Mouse (Mus musculus): ENCODE results near the gene Il24. TPM values are rescaled to one million over a fixed set of nuclear protein-coding genes. Genes with fewer than 3 reads are reported as not detected.
A peak's percentile ranks its signal among the peaks of the same experiment; 100 is the strongest.

The Il24 gene
- polyA plus RNA-seq, 1 experiment from 2014 or later, result not detected

DNA sequence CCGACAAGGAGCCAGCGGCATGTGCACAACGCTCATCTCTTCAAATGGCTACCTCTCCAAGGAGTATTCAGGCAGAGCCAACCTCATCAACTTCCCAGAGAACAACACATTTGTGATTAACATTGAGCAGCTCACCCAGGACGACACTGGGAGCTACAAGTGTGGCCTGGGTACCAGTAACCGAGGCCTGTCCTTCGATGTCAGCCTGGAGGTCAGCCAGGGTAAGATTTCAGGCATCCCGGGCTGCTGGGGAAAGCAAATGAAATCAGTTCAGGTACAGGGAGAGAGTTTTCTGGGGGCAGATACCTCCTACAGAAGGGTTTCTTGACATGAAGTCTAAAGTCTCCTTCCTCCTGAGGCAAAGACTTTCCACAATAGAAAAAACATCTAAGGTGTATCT lies 45.6 kb downstream of the Il24 start:
- H3K4me3 ChIP-seq (ENCODE audit: low read depth, low read length), result no peak overlapping the region
- no peaks in the 10 kb centered on the region for H3K27me3 ChIP-seq (replicated peaks; ENCODE audit: control insufficient read depth, insufficient read depth, low read length)
- H3K27ac ChIP-seq (replicated peaks; ENCODE audit: low read depth, low read length), result no peak overlapping the region
- H3K4me1 ChIP-seq (ENCODE audit: control insufficient read depth, insufficient read depth, low read length), result no peaks in the 10 kb centered on the region
- H3K9ac ChIP-seq (ENCODE audit: low read depth, low read length), result no peak overlapping the region
- DNase-seq (ENCODE audit: low spot score) (no peak), ATAC-seq (ENCODE audit: low read depth) (no peak)
- no peaks in the 10 kb centered on the region for H3K36me3 ChIP-seq (ENCODE audit: control insufficient read depth, insufficient read depth, low read length)
- H3K9me3 ChIP-seq (ENCODE audit: control insufficient read depth, low read length), result no peaks in the 10 kb centered on the region
- no peak overlapping the region for H3K4me2 ChIP-seq (ENCODE audit: low read depth, low read length)
- 85% methylated on average over 7 of the region's 7 CpGs for WGBS

GRCm38 (mm10) chr1:130840599-130841379 lies 46.5 kb downstream of the Il24 start:
- no peaks in the 10 kb centered on the region for H3K9me3 ChIP-seq (ENCODE audit: control insufficient read depth, low read length)
- ATAC-seq (ENCODE audit: low read depth) (no peak), DNase-seq (ENCODE audit: low spot score) (no peak)
- H3K36me3 ChIP-seq (ENCODE audit: control insufficient read depth, insufficient read depth, low read length), result no peaks in the 10 kb centered on the region
- WGBS, result 70% methylated on average over 8 of the region's 8 CpGs
- no peak overlapping the region for H3K27ac ChIP-seq (replicated peaks; ENCODE audit: low read depth, low read length)
- H3K27me3 ChIP-seq (replicated peaks; ENCODE audit: control insufficient read depth, insufficient read depth, low read length), result no peaks in the 10 kb centered on the region
- H3K4me2 ChIP-seq (ENCODE audit: low read depth, low read length), result no peak overlapping the region
- no peaks in the 10 kb centered on the region for H3K4me1 ChIP-seq (ENCODE audit: control insufficient read depth, insufficient read depth, low read length)
- H3K9ac ChIP-seq (ENCODE audit: low read depth, low read length), result no peak overlapping the region
- no peak overlapping the region for H3K4me3 ChIP-seq (ENCODE audit: low read depth, low read length)

GRCm38 (mm10) chr1:130838288-130838687 lies 49.0 kb downstream of the Il24 start:
- ATAC-seq (ENCODE audit: low read depth), result no peak
- H3K27ac ChIP-seq (replicated peaks; ENCODE audit: low read depth, low read length), result no peak overlapping the region
- H3K4me3 ChIP-seq (ENCODE audit: low read depth, low read length), result no peak overlapping the region
- H3K27me3 ChIP-seq (replicated peaks; ENCODE audit: control insufficient read depth, insufficient read depth, low read length), result no peaks in the 10 kb centered on the region
- DNase-seq (ENCODE audit: low spot score), result peak; percentile 17
- no peaks in the 10 kb centered on the region for H3K36me3 ChIP-seq (ENCODE audit: control insufficient read depth, insufficient read depth, low read length)
- no peak overlapping the region for H3K4me2 ChIP-seq (ENCODE audit: low read depth, low read length)
- no peaks in the 10 kb centered on the region for H3K9me3 ChIP-seq (ENCODE audit: control insufficient read depth, low read length)
- no peaks in the 10 kb centered on the region for H3K4me1 ChIP-seq (ENCODE audit: control insufficient read depth, insufficient read depth, low read length)
- H3K9ac ChIP-seq (ENCODE audit: low read depth, low read length), result no peak overlapping the region
- WGBS, result 46% methylated on average over 6 of the region's 6 CpGs

GRCm38 (mm10) chr1:130835161-130835936 lies 51.9 kb downstream of the Il24 start:
- no peaks in the 10 kb centered on the region for H3K4me1 ChIP-seq (ENCODE audit: control insufficient read depth, insufficient read depth, low read length)
- H3K27ac ChIP-seq (replicated peaks; ENCODE audit: low read depth, low read length), result no peak overlapping the region
- ATAC-seq (ENCODE audit: low read depth) (no peak), DNase-seq (ENCODE audit: low spot score) (no peak)
- H3K4me3 ChIP-seq (ENCODE audit: low read depth, low read length), result no peak overlapping the region
- no peak overlapping the region for H3K4me2 ChIP-seq (ENCODE audit: low read depth, low read length)
- H3K36me3 ChIP-seq (ENCODE audit: control insufficient read depth, insufficient read depth, low read length), result no peaks in the 10 kb centered on the region
- WGBS, result 81% methylated on average over 6 of the region's 6 CpGs
- no peaks in the 10 kb centered on the region for H3K27me3 ChIP-seq (replicated peaks; ENCODE audit: control insufficient read depth, insufficient read depth, low read length)
- no peak overlapping the region for H3K9ac ChIP-seq (ENCODE audit: low read depth, low read length)
- no peaks in the 10 kb centered on the region for H3K9me3 ChIP-seq (ENCODE audit: control insufficient read depth, low read length)

- Histone ChIP-seq H3K4me2 (ENCODE audit: low read depth, low read length) (no peak overlapping the region), H3K27me3 (replicated peaks; ENCODE audit: control insufficient read depth, insufficient read depth, low read length) (no peaks in the 10 kb centered on the region), H3K9me3 (ENCODE audit: control insufficient read depth, low read length) (no peaks in the 10 kb centered on the region), H3K9ac (ENCODE audit: low read depth, low read length) (no peak overlapping the region), H3K27ac (replicated peaks; ENCODE audit: low read depth, low read length) (no peak overlapping the region), H3K4me3 (ENCODE audit: low read depth, low read length) (no peak overlapping the region), H3K36me3 (ENCODE audit: control insufficient read depth, insufficient read depth, low read length) (no peaks in the 10 kb centered on the region), H3K4me1 (ENCODE audit: control insufficient read depth, insufficient read depth, low read length) (no peaks in the 10 kb centered on the region)
- DNase-seq (ENCODE audit: low spot score) (no peak), ATAC-seq (ENCODE audit: low read depth) (no peak)
- 73% methylated on average over 5 of the region's 5 CpGs for WGBS
Observed at GRCm38 (mm10) chr1:130832230-130833149, 54.8 kb downstream of the Il24 start.

Other genes with a start within 250 kb of the Il24 start
- gene C4bp, start 225.8 kb downstream of the Il24 start, polyA plus RNA-seq (2014; fragmentation: Nextera tagmentation; extraction: Ambion mirVana), result not detected in 2 replicates
- not detected in 2 replicates for gene Gm29427, start 171.7 kb downstream of the Il24 start, polyA plus RNA-seq (2014; fragmentation: Nextera tagmentation; extraction: Ambion mirVana)
- 5.8 and 6.9 TPM in 2 replicates for gene Yod1, start 170.1 kb downstream of the Il24 start, polyA plus RNA-seq (2014; fragmentation: Nextera tagmentation; extraction: Ambion mirVana)
- 8.0 and 9.6 TPM in 2 replicates for gene Pfkfb2, start 158.2 kb downstream of the Il24 start, polyA plus RNA-seq (2014; fragmentation: Nextera tagmentation; extraction: Ambion mirVana)
- 4.3 and 4.5 TPM in 2 replicates for gene AA986860, start 155.5 kb downstream of the Il24 start, polyA plus RNA-seq (2014; fragmentation: Nextera tagmentation; extraction: Ambion mirVana)
- 0.13 and 0.22 TPM in 2 replicates for gene Fcamr, start 86.6 kb downstream of the Il24 start, polyA plus RNA-seq (2014; fragmentation: Nextera tagmentation; extraction: Ambion mirVana)
- gene Pigr, start 60.8 kb downstream of the Il24 start, polyA plus RNA-seq (2014; fragmentation: Nextera tagmentation; extraction: Ambion mirVana), result not detected in 2 replicates
- not detected in 2 replicates for gene Fcmr, start 21.8 kb downstream of the Il24 start, polyA plus RNA-seq (2014; fragmentation: Nextera tagmentation; extraction: Ambion mirVana)
- not detected in 2 replicates for gene Il20, start 24.0 kb upstream of the Il24 start, polyA plus RNA-seq (2014; fragmentation: Nextera tagmentation; extraction: Ambion mirVana)
- gene Il19, start 52.7 kb upstream of the Il24 start, polyA plus RNA-seq (2014; fragmentation: Nextera tagmentation; extraction: Ambion mirVana), result 0.21 and 0.25 TPM in 2 replicates
- gene Il10, start 132.4 kb upstream of the Il24 start, polyA plus RNA-seq (2014; fragmentation: Nextera tagmentation; extraction: Ambion mirVana), result not detected in 2 replicates
- 47.8 and 48.0 TPM in 2 replicates for gene Mapkapk2, start 210.4 kb upstream of the Il24 start, polyA plus RNA-seq (2014; fragmentation: Nextera tagmentation; extraction: Ambion mirVana)

Data from embryonic facial prominence, embryonic 14.5 days (tissue).